Mouse (Mus musculus): ENCODE results near the gene Pld2.
A peak's percentile ranks its signal among the peaks of the same experiment; 100 is the strongest.

The Pld2 gene

GRCm38 (mm10) chr11:70578962-70579361 lies 39.1 kb downstream of the Pld2 start:
- DNase-seq (ENCODE audit: low spot score in 2 of 2) = no peak

GRCm38 (mm10) chr11:70579710-70580357 lies 40.0 kb downstream of the Pld2 start:
- no peak for DNase-seq (ENCODE audit: low spot score in 2 of 2)

- no peak for DNase-seq (ENCODE audit: low spot score in 2 of 2)
Observed at GRCm38 (mm10) chr11:70580358-70580720, 40.5 kb downstream of the Pld2 start.

GRCm38 (mm10) chr11:70580921-70581320 lies 41.1 kb downstream of the Pld2 start:
- DNase-seq (ENCODE audit: low spot score in 2 of 2) = no peak

- DNase-seq (ENCODE audit: low spot score in 2 of 2) = no peak
Observed at GRCm38 (mm10) chr11:70582196-70582595, 42.3 kb downstream of the Pld2 start.

- DNase-seq (ENCODE audit: low spot score in 2 of 2) = no peak
Observed at GRCm38 (mm10) chr11:70583022-70583714, 43.3 kb downstream of the Pld2 start.

- no peak for DNase-seq (ENCODE audit: low spot score in 2 of 2)
Observed at GRCm38 (mm10) chr11:70583775-70584174, 43.9 kb downstream of the Pld2 start.

- no peak for DNase-seq (ENCODE audit: low spot score in 2 of 2)
Observed at GRCm38 (mm10) chr11:70585457-70585856, 45.6 kb downstream of the Pld2 start.

- no peak for DNase-seq (ENCODE audit: low spot score in 2 of 2)
Observed at GRCm38 (mm10) chr11:70586261-70586660, 46.4 kb downstream of the Pld2 start.

- no peak for DNase-seq (ENCODE audit: low spot score in 2 of 2)
Observed at GRCm38 (mm10) chr11:70586954-70587353, 47.1 kb downstream of the Pld2 start.

GRCm38 (mm10) chr11:70591733-70592132 lies 51.9 kb downstream of the Pld2 start:
- no peak for DNase-seq (ENCODE audit: low spot score in 2 of 2)

- no peak for DNase-seq (ENCODE audit: low spot score in 2 of 2)
Observed at GRCm38 (mm10) chr11:70594253-70594989, 54.6 kb downstream of the Pld2 start.

- no peak for DNase-seq (ENCODE audit: low spot score in 2 of 2)
Observed at GRCm38 (mm10) chr11:70595638-70596037, 55.8 kb downstream of the Pld2 start.

GRCm38 (mm10) chr11:70596094-70596493 lies 56.2 kb downstream of the Pld2 start:
- no peak for DNase-seq (ENCODE audit: low spot score in 2 of 2)

- DNase-seq (ENCODE audit: low spot score in 2 of 2) = no peak
Observed at GRCm38 (mm10) chr11:70597301-70597700, 57.4 kb downstream of the Pld2 start.

GRCm38 (mm10) chr11:70598451-70598953 lies 58.6 kb downstream of the Pld2 start:
- no peak for DNase-seq (ENCODE audit: low spot score in 2 of 2)

GRCm38 (mm10) chr11:70605024-70605566 lies 65.2 kb downstream of the Pld2 start:
- peak; percentile 43 to 84 for DNase-seq (ENCODE audit: low spot score in 2 of 2)

GRCm38 (mm10) chr11:70606717-70607116 lies 66.9 kb downstream of the Pld2 start:
- no peak for DNase-seq (ENCODE audit: low spot score in 2 of 2)

GRCm38 (mm10) chr11:70607611-70608010 lies 67.7 kb downstream of the Pld2 start:
- no peak for DNase-seq (ENCODE audit: low spot score in 2 of 2)

All from left cerebral cortex, adult 9 months (tissue).